Mouse (Mus musculus) heart, postnatal 0 days (tissue): ENCODE data around the gene Gm10837.

Source experiments
- CTCF ChIP-seq: IDR thresholded peaks from 2 replicates; pipeline ENCODE4 v1.5.1; 2016; ENCODE audit warnings: antibody characterized with exemption, control low read depth, low read depth
- EP300 ChIP-seq: IDR thresholded peaks from 2 replicates; pipeline ENCODE4 v1.6.1; 2016; ENCODE audit warnings: antibody characterized with exemption, low read depth

DNA sequence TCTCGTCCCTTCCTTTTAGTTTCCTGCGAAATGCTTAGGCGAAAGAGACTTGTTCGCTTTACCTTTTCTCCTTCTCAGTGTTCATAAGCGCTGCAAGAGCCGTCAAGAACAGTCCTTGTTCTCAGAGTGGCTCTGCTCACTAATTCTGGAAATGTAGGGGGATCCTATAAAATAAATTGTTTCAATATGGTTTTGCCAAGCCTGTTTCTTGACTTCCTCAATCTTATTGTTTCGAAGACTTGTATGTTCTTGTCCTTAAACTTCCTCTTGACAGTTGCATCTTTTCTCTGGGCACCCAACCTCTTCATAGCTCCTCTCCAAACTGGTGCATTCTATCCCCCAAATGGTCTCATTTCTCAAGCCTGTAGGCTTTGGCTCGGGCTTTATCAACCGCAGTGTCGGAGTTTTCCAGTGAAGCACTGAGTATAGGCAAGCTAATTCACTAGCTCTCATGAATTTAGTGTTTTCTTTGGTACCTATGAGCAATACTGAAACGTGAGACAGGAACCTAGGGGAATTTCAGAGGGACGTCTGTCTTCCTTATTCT lies 4.7 kb upstream of the Gm10837 start:
- TF ChIP-seq CTCF, result no peak
- TF ChIP-seq EP300, result no peak
